Mouse (Mus musculus): ENCODE data around the gene Aup1. TPM values are rescaled to one million over a fixed set of nuclear protein-coding genes. Genes with fewer than 3 reads are reported as not detected.

Gene Aup1
- 109 and 111 TPM in 2 replicates for polyA plus RNA-seq (2014; fragmentation: Nextera tagmentation; extraction: Ambion mirVana)

GRCm38 (mm10) chr6:83054074-83054851, at the start of gene Aup1:
Gene Aup1, plus strand, starts transcription at chr6:83054521.
- ATAC-seq (ENCODE audit: low FRiP score): peak; percentile 96
- Histone ChIP-seq H3K9ac (ENCODE audit: low read length) (peak within 1 kb of the TSS; percentile 93), H3K4me2 (peak within 1 kb of the TSS; percentile 97), H3K4me3 (ENCODE audit: low read depth, low read length) (peak within 1 kb of the TSS; percentile 97), H3K27me3 (ENCODE audit: control insufficient read depth, insufficient read depth, low read length) (no peaks in the 10 kb centered on the region), H3K9me3 (ENCODE audit: control insufficient read depth, low read length) (no peaks in the 10 kb centered on the region), H3K4me1 (ENCODE audit: control insufficient read depth, insufficient read depth, low read length) (peaks cover 21% of the 10 kb centered on the region), H3K27ac (ENCODE audit: low read depth, low read length) (peak within 1 kb of the TSS; percentile 80), H3K36me3 (ENCODE audit: control insufficient read depth, insufficient read depth, low read length) (peaks cover 5% of the 10 kb centered on the region; the same call in 1 of the 2 replicates)
- under 1% methylated on average over 57 of the region's 64 CpGs for WGBS
- DNase-seq (ENCODE audit: low spot score, missing footprints): peak; percentile 100

GRCm38 (mm10) chr6:83004872-83005271, 49.4 kb upstream of the Aup1 start:
- Histone ChIP-seq H3K4me2 (no peak overlapping the region), H3K27ac (ENCODE audit: low read depth, low read length) (no peak overlapping the region), H3K9me3 (ENCODE audit: control insufficient read depth, low read length) (no peaks in the 10 kb centered on the region), H3K9ac (ENCODE audit: low read length) (no peak overlapping the region), H3K4me3 (ENCODE audit: low read depth, low read length) (no peak overlapping the region), H3K4me1 (ENCODE audit: control insufficient read depth, insufficient read depth, low read length) (no peaks in the 10 kb centered on the region), H3K36me3 (ENCODE audit: control insufficient read depth, insufficient read depth, low read length) (no peaks in the 10 kb centered on the region), H3K27me3 (ENCODE audit: control insufficient read depth, insufficient read depth, low read length) (no peaks in the 10 kb centered on the region)
- no peak for ATAC-seq (ENCODE audit: low FRiP score)
- no peak for DNase-seq (ENCODE audit: low spot score, missing footprints)
- 59% methylated on average over 7 of the region's 7 CpGs for WGBS

GRCm38 (mm10) chr6:83005444-83006011, 48.8 kb upstream of the Aup1 start:
- no peaks in the 10 kb centered on the region for H3K36me3 ChIP-seq (ENCODE audit: control insufficient read depth, insufficient read depth, low read length)
- ATAC-seq (ENCODE audit: low FRiP score) (no peak), DNase-seq (ENCODE audit: low spot score, missing footprints) (no peak)
- H3K4me2 ChIP-seq: no peak overlapping the region
- no peaks in the 10 kb centered on the region for H3K9me3 ChIP-seq (ENCODE audit: control insufficient read depth, low read length)
- whole genome bisulfite sequencing: 82% methylated on average over 10 of the region's 10 CpGs
- H3K9ac ChIP-seq (ENCODE audit: low read length): no peak overlapping the region
- H3K27me3 ChIP-seq (ENCODE audit: control insufficient read depth, insufficient read depth, low read length): no peaks in the 10 kb centered on the region
- no peaks in the 10 kb centered on the region for H3K4me1 ChIP-seq (ENCODE audit: control insufficient read depth, insufficient read depth, low read length)
- no peak overlapping the region for H3K4me3 ChIP-seq (ENCODE audit: low read depth, low read length)
- H3K27ac ChIP-seq (ENCODE audit: low read depth, low read length): no peak overlapping the region

GRCm38 (mm10) chr6:83006114-83006513, 48.2 kb upstream of the Aup1 start:
- ATAC-seq (ENCODE audit: low FRiP score) (no peak), DNase-seq (ENCODE audit: low spot score, missing footprints) (no peak)
- H3K27ac ChIP-seq (ENCODE audit: low read depth, low read length): no peak overlapping the region
- H3K4me2 ChIP-seq: no peak overlapping the region
- H3K9me3 ChIP-seq (ENCODE audit: control insufficient read depth, low read length): no peaks in the 10 kb centered on the region
- no peak overlapping the region for H3K4me3 ChIP-seq (ENCODE audit: low read depth, low read length)
- no peaks in the 10 kb centered on the region for H3K36me3 ChIP-seq (ENCODE audit: control insufficient read depth, insufficient read depth, low read length)
- no peak overlapping the region for H3K9ac ChIP-seq (ENCODE audit: low read length)
- H3K27me3 ChIP-seq (ENCODE audit: control insufficient read depth, insufficient read depth, low read length): no peaks in the 10 kb centered on the region
- no peaks in the 10 kb centered on the region for H3K4me1 ChIP-seq (ENCODE audit: control insufficient read depth, insufficient read depth, low read length)
- 84% methylated on average over 6 of the region's 6 CpGs for WGBS

- Histone ChIP-seq H3K9ac (ENCODE audit: low read length) (no peak overlapping the region), H3K9me3 (ENCODE audit: control insufficient read depth, low read length) (no peaks in the 10 kb centered on the region), H3K4me1 (ENCODE audit: control insufficient read depth, insufficient read depth, low read length) (no peaks in the 10 kb centered on the region), H3K4me3 (ENCODE audit: low read depth, low read length) (no peak overlapping the region), H3K4me2 (no peak overlapping the region), H3K27me3 (ENCODE audit: control insufficient read depth, insufficient read depth, low read length) (no peaks in the 10 kb centered on the region), H3K27ac (ENCODE audit: low read depth, low read length) (no peak overlapping the region), H3K36me3 (ENCODE audit: control insufficient read depth, insufficient read depth, low read length) (no peaks in the 10 kb centered on the region)
- DNase-seq (ENCODE audit: low spot score, missing footprints) (no peak), ATAC-seq (ENCODE audit: low FRiP score) (no peak)
- 79% methylated on average over 3 of the region's 3 CpGs for WGBS
Measured at GRCm38 (mm10) chr6:83008659-83009058, 45.7 kb upstream of the Aup1 start.

- H3K9me3 ChIP-seq (ENCODE audit: control insufficient read depth, low read length): no peaks in the 10 kb centered on the region
- H3K4me1 ChIP-seq (ENCODE audit: control insufficient read depth, insufficient read depth, low read length): no peaks in the 10 kb centered on the region
- H3K27ac ChIP-seq (ENCODE audit: low read depth, low read length): no peak overlapping the region
- H3K27me3 ChIP-seq (ENCODE audit: control insufficient read depth, insufficient read depth, low read length): no peaks in the 10 kb centered on the region
- H3K9ac ChIP-seq (ENCODE audit: low read length): no peak overlapping the region
- H3K4me3 ChIP-seq (ENCODE audit: low read depth, low read length): no peak overlapping the region
- ATAC-seq (ENCODE audit: low FRiP score): no peak
- 77% methylated on average over 7 of the region's 7 CpGs for WGBS
- H3K36me3 ChIP-seq (ENCODE audit: control insufficient read depth, insufficient read depth, low read length): no peaks in the 10 kb centered on the region
- no peak overlapping the region for H3K4me2 ChIP-seq
- no peak for DNase-seq (ENCODE audit: low spot score, missing footprints)
Measured at GRCm38 (mm10) chr6:83010010-83010409, 44.3 kb upstream of the Aup1 start.

- 86% methylated on average over 7 of the region's 7 CpGs for WGBS
- no peak overlapping the region for H3K4me2 ChIP-seq
- H3K36me3 ChIP-seq (ENCODE audit: control insufficient read depth, insufficient read depth, low read length): no peaks in the 10 kb centered on the region
- H3K4me3 ChIP-seq (ENCODE audit: low read depth, low read length): no peak overlapping the region
- DNase-seq (ENCODE audit: low spot score, missing footprints) (no peak), ATAC-seq (ENCODE audit: low FRiP score) (no peak)
- no peaks in the 10 kb centered on the region for H3K4me1 ChIP-seq (ENCODE audit: control insufficient read depth, insufficient read depth, low read length)
- H3K9ac ChIP-seq (ENCODE audit: low read length): no peak overlapping the region
- no peaks in the 10 kb centered on the region for H3K27me3 ChIP-seq (ENCODE audit: control insufficient read depth, insufficient read depth, low read length)
- H3K27ac ChIP-seq (ENCODE audit: low read depth, low read length): no peak overlapping the region
- H3K9me3 ChIP-seq (ENCODE audit: control insufficient read depth, low read length): no peaks in the 10 kb centered on the region
Measured at GRCm38 (mm10) chr6:83011255-83011654, 43.1 kb upstream of the Aup1 start.

- Histone ChIP-seq H3K9ac (ENCODE audit: low read length) (no peak overlapping the region), H3K27ac (ENCODE audit: low read depth, low read length) (no peak overlapping the region), H3K4me2 (no peak overlapping the region), H3K9me3 (ENCODE audit: control insufficient read depth, low read length) (no peaks in the 10 kb centered on the region), H3K4me3 (ENCODE audit: low read depth, low read length) (no peak overlapping the region), H3K27me3 (ENCODE audit: control insufficient read depth, insufficient read depth, low read length) (no peaks in the 10 kb centered on the region), H3K36me3 (ENCODE audit: control insufficient read depth, insufficient read depth, low read length) (no peaks in the 10 kb centered on the region), H3K4me1 (ENCODE audit: control insufficient read depth, insufficient read depth, low read length) (no peaks in the 10 kb centered on the region)
- DNase-seq (ENCODE audit: low spot score, missing footprints) (no peak), ATAC-seq (ENCODE audit: low FRiP score) (no peak)
- 80% methylated on average over 6 of the region's 6 CpGs for WGBS
Measured at GRCm38 (mm10) chr6:83011756-83012155, 42.6 kb upstream of the Aup1 start.

- ATAC-seq (ENCODE audit: low FRiP score) (no peak), DNase-seq (ENCODE audit: low spot score, missing footprints) (no peak)
- Histone ChIP-seq H3K4me2 (no peak overlapping the region), H3K4me3 (ENCODE audit: low read depth, low read length) (no peak overlapping the region), H3K36me3 (ENCODE audit: control insufficient read depth, insufficient read depth, low read length) (no peaks in the 10 kb centered on the region), H3K27me3 (ENCODE audit: control insufficient read depth, insufficient read depth, low read length) (no peaks in the 10 kb centered on the region), H3K9ac (ENCODE audit: low read length) (no peak overlapping the region), H3K9me3 (ENCODE audit: control insufficient read depth, low read length) (no peaks in the 10 kb centered on the region), H3K4me1 (ENCODE audit: control insufficient read depth, insufficient read depth, low read length) (no peaks in the 10 kb centered on the region), H3K27ac (ENCODE audit: low read depth, low read length) (no peak overlapping the region)
- WGBS: 80% methylated on average over 5 of the region's 5 CpGs
Measured at GRCm38 (mm10) chr6:83013444-83013843, 40.9 kb upstream of the Aup1 start.

All from midbrain, embryonic 11.5 days (tissue).